Mouse (Mus musculus) ES-Bruce4 (cell line): ENCODE measurements around the gene Trappc12.

Experiments
- CTCF ChIP-seq: IDR thresholded peaks from one replicate; pipeline ENCODE4 v1.8.1; 2011; ENCODE audit warnings: low read depth, low read length
- EP300 ChIP-seq: IDR thresholded peaks from 2 replicates; pipeline ENCODE4 v1.6.1; 2011; ENCODE audit warnings: low read depth, low read length; ENCODE audit not compliant: insufficient read depth
- POLR2A ChIP-seq: IDR thresholded peaks from one replicate; pipeline ENCODE4 v1.8.1; 2011; ENCODE audit warnings: low read length; ENCODE audit not compliant: insufficient read depth

- TF ChIP-seq CTCF (no peak), POLR2A (no peak), EP300 (no peak)
Measured at GRCm38 (mm10) chr12:28750876-28751275, 604 bp upstream of the Trappc12 start.
